Mouse (Mus musculus): ENCODE measurements around the gene Gipc2.

Gipc2 gene

GRCm38 (mm10) chr3:152081381-152081780 lies 84.6 kb downstream of the Gipc2 start:
- peak; percentile 92 for DNase-seq (ENCODE audit: low read depth, low spot score)

GRCm38 (mm10) chr3:152076088-152076487 lies 89.9 kb downstream of the Gipc2 start:
- DNase-seq (ENCODE audit: low read depth, low spot score) = no peak

DNA sequence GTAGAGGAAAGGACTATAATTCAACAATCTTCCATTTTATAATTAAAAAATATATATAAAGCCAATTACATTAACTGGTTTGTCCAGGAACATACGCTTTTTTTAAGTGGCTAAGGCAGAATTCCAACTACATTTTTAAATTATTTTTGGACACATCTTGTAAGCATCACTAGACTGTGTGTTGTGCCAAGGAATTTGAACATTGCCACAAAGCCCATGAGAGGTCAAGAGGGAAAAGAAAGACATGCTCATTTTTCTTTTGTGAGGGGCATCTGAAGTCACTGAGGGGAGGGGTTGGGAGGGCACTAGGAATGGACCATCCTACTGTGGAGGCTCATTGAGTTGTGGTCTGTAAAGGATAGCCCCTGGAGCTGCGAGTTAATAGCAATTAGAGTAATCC lies 97.0 kb downstream of the Gipc2 start:
- DNase-seq (ENCODE audit: low read depth, low spot score) = peak; percentile 81

GRCm38 (mm10) chr3:152068311-152068710 lies 97.7 kb downstream of the Gipc2 start:
- peak; percentile 72 for DNase-seq (ENCODE audit: low read depth, low spot score)

- DNase-seq (ENCODE audit: low read depth, low spot score) = no peak
Measured at GRCm38 (mm10) chr3:152066696-152067095, 99.3 kb downstream of the Gipc2 start.

DNA sequence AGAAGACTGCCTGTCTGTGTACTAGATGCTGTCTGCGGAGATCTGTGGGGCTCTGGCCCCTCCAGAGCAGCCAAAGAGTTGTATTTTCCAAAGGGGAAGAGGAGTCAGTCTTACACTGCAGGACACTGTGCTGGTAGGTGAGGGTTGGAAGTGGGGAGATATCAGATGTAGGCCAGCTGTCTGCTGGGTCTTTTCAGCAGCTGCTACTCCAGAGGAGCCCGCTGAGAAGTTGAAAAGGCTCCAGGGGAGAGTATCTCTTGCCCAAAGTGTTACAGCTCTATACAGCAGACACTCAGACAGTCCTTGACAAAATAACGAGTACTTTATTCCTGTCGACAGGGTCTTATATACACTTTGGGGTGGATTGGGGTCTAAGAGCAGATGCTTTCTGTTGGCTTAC lies 100.2 kb downstream of the Gipc2 start:
- DNase-seq (ENCODE audit: low read depth, low spot score) = no peak

- DNase-seq (ENCODE audit: low read depth, low spot score) = no peak
Measured at GRCm38 (mm10) chr3:152064166-152064565, 101.9 kb downstream of the Gipc2 start.

- peak; percentile 69 for DNase-seq (ENCODE audit: low read depth, low spot score)
Measured at GRCm38 (mm10) chr3:152062806-152063205, 103.2 kb downstream of the Gipc2 start.

- no peak for DNase-seq (ENCODE audit: low read depth, low spot score)
Measured at GRCm38 (mm10) chr3:152061145-152061544, 104.9 kb downstream of the Gipc2 start.

DNA sequence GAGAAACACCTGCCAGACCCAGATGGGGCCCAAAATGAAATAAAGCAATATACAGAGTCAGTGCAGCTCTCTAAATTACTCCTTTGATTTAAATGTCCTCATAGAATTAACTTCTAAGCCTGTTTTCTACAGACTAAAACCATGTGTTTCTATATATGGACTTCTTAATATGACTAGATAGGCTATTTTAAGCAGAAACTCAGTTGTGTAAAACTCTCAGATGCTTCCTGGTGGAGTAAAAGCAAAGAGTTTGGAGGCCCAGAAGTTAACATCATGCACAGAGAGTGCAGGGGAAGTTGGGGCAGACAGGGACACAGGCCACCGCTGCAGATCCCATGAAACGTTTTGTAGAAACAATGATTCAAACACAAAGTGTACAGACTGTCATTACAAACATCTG lies 107.8 kb downstream of the Gipc2 start:
- no peak for DNase-seq (ENCODE audit: low read depth, low spot score)

GRCm38 (mm10) chr3:152054260-152054659 lies 111.8 kb downstream of the Gipc2 start:
- peak; percentile 61 for DNase-seq (ENCODE audit: low read depth, low spot score)

GRCm38 (mm10) chr3:152051959-152052358 lies 114.1 kb downstream of the Gipc2 start:
- no peak for DNase-seq (ENCODE audit: low read depth, low spot score)

DNA sequence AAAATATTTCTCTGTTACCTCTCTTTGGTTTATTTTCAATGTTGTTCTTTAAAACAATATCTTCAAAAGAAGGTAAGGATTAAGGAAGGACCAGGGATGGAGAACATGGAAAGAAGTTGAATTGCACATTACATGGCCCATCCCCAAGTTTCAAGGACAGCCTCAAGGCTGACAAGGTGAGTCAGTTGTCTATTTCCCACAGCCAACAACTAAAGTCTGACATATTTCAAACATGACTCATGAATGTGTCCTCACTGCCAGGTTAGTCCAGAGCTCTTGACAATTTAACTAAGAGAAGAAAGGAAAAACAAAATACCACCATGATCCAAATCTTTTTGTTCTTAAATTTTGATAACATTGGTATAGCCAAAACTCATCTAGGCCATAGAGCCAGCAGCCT lies 118.1 kb downstream of the Gipc2 start:
- peak; percentile 75 for DNase-seq (ENCODE audit: low read depth, low spot score)

DNA sequence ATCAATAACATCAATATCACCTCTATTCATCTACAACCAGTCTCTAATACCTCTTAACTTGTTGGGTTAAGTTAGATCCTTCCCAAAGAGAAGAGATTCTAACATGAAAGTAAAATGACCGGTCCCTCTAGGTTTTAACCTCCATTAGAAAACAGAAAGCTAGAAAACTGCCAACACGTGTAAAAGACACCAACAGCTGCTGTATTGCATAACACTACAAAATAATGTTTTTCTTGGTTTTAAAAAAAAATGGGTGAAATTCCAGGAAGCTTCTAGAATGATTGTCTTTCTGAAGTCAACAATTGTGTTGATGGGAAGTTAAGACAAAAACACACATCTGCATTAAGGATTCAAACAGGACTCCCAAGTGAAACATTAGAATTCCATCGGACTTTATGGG lies 119.1 kb downstream of the Gipc2 start:
- peak; percentile 42 for DNase-seq (ENCODE audit: low read depth, low spot score)
